Mouse (Mus musculus): ENCODE data around the gene Olfml2b.

Olfml2b gene

GRCm38 (mm10) chr1:170644255-170645205 is at the start of gene Olfml2b:
Gene Olfml2b (plus strand): TSS chr1:170644532.
- peak; percentile 59 to 84 for DNase-seq (ENCODE audit: low spot score in 2 of 2)

GRCm38 (mm10) chr1:170594575-170594974 is 49.8 kb upstream of the Olfml2b start:
- DNase-seq (ENCODE audit: low spot score in 2 of 2), result no peak

DNA sequence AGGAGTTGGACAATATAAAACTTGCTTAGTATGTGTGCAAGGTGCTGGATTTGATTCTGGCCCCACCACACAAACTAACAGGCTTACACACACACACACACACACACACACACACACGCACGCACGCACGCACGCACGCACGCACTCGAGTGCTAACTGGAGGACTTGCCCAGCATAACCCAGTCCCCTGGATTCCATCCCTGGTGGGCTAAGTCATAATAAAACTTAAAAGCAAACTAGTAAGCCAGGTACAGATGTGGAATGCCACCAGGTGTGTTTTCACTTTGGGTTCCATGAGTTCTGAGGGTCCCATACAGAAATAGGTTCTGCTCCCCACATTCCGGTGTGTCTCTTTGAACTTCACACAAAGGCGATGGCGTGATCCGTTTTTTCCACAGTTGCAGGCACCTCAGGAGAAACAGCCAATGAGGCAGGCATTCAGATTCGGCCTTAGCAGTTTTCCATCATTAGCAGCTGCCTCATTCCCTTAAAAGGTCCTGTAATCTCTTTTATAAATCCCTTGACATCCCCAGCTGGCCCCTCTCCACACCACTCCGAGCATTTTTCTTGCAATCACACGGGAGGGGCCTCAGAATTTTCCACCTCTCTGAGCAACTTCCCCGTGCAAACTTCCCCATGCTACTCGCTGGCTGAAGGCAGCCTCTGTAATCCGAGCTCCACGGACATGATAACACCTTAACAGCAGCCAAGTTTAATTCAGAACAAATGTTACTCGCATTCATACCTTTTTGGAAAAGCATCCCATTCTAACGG is 38.9 kb upstream of the Olfml2b start:
- no peak for DNase-seq (ENCODE audit: low spot score in 2 of 2)

DNA sequence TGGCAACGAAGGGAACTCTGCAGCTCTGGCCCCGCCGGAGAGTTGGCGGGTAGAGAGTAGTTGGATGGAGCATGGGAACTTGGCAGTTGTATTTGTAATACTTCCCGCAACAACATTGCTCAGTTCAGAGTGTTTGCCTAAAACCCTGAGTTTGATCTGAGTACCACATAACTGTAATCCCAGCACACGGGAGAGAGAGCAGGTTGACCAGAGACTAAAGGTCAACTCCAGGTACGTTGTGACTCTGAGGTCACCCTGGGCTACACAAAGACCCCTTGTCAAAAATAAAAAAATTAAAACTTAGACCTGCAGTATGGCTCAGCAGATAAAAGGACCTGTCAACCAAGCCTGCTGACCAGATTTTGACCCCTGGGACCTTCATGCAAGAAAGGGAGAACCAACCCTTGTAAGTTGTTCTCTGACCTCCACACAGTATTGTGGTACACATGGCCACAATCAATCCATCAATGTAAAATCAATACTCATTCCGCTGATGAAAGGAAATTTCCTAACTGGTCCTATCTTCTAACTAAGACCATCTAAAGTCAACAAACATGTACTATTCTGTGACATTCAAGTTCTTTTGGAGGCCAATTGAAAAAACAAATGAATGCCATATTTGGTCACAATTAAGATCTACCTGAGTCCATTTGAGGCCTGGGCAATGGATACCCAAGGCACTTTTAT is 37.0 kb upstream of the Olfml2b start:
- DNase-seq (ENCODE audit: low spot score in 2 of 2), result no peak

GRCm38 (mm10) chr1:170608461-170609071 is 35.8 kb upstream of the Olfml2b start:
- no peak for DNase-seq (ENCODE audit: low spot score in 2 of 2)

- DNase-seq (ENCODE audit: low spot score in 2 of 2), result no peak
Measured at GRCm38 (mm10) chr1:170609872-170610271, 34.5 kb upstream of the Olfml2b start.

DNA sequence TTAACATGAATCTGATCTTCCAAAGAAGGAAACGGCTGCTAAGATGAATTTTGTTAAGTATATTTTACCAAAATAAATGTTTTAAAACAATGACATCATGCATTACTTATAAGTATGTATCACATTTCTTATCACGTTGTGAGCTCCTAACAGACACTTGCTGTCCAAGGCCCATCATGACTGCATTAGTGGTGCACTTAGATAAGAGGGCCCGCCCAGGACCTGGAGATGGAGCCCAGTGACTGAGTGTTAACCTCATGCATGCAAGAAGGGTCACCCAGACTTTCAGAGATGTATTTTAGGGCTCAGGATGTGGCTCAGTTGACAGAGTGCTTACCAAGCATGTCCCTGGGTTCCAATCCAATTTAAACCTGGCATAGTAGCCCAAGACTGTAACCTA is 34.0 kb upstream of the Olfml2b start:
- DNase-seq (ENCODE audit: low spot score in 2 of 2), result no peak

DNA sequence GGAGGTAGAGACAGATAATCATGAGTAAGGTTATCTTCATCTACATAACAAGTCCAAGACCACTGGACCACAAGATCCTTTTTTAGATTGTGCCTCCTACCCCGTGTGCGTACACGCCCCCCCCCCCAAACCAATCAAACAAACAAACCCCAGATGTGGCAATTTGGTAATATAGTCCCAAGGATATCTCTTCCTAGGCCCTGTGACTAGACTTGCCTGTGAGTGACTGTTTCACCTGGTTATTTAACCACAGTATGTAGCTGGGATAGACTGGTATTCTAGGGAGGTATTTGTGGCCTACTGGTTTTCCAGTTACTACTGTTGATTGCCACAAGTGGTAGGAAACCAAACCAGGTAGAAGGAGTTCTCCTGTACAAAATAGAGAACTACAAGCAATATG is 33.6 kb upstream of the Olfml2b start:
- DNase-seq (ENCODE audit: low spot score in 2 of 2), result no peak

- no peak for DNase-seq (ENCODE audit: low spot score in 2 of 2)
Measured at GRCm38 (mm10) chr1:170611631-170612030, 32.7 kb upstream of the Olfml2b start.

GRCm38 (mm10) chr1:170612968-170613872 is 31.1 kb upstream of the Olfml2b start:
- peak; percentile 10 to 53 for DNase-seq (ENCODE audit: low spot score in 2 of 2)

DNA sequence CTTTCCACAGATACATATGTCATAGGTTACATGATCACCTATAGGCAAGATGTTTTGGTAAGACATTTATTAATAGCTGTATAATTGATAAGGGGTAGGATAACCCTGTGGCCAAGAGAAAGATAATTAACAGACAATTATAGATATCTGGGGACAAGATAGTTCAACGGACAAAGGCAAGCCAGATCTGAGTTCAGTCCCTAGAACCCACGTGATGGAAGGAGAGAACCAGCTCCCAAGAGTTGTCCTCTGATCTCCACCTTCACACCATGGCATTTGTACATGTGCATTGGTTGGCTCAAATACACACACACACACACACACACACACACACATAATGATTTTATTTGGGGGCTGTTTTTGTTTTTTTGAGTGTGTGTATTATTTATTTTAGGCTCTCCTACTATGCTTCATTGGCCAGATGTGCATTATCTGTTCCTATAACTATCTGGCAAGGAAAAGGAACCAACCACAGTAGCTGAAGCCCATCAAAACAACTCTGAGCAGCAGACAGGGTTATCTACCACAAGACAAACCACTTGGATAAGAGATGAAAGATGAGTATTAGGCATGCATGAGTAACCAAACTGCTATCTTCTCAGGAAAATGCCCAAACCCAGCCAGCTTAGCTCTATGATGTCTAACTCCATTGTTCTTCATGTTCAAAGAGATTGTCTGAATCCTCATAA is 24.5 kb upstream of the Olfml2b start:
- DNase-seq (ENCODE audit: low spot score in 2 of 2), result no peak

- no peak for DNase-seq (ENCODE audit: low spot score in 2 of 2)
Measured at GRCm38 (mm10) chr1:170622934-170623333, 21.4 kb upstream of the Olfml2b start.

GRCm38 (mm10) chr1:170623432-170623831 is 20.9 kb upstream of the Olfml2b start:
- DNase-seq (ENCODE audit: low spot score in 2 of 2), result no peak

- DNase-seq (ENCODE audit: low spot score in 2 of 2), result no peak
Measured at GRCm38 (mm10) chr1:170630489-170630888, 13.8 kb upstream of the Olfml2b start.

DNA sequence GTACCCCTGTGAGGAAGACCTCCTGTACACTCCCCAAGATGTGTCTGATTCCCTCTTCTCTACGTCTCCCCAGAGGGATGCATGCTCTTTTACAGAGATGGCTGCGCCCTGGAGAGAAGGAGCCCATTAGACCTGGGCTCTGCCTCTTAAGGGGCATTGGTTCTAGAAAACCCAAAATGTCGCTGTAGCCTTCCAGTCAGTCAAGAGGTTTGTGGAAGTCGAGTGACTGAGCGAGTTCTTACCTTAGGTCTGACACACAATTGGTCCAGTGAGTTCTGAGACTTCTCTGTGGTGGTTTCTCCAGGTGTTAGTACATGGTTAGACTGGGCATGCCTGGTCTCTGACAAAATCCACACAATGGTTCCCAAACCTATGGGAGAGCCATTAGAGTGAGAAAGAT is 12.8 kb upstream of the Olfml2b start:
- DNase-seq (ENCODE audit: low spot score in 2 of 2), result no peak

GRCm38 (mm10) chr1:170632385-170632784 is 11.9 kb upstream of the Olfml2b start:
- peak; percentile 64 to 72 for DNase-seq (ENCODE audit: low spot score in 2 of 2)

- DNase-seq (ENCODE audit: low spot score in 2 of 2), result no peak
Measured at GRCm38 (mm10) chr1:170632856-170633255, 11.5 kb upstream of the Olfml2b start.

DNA sequence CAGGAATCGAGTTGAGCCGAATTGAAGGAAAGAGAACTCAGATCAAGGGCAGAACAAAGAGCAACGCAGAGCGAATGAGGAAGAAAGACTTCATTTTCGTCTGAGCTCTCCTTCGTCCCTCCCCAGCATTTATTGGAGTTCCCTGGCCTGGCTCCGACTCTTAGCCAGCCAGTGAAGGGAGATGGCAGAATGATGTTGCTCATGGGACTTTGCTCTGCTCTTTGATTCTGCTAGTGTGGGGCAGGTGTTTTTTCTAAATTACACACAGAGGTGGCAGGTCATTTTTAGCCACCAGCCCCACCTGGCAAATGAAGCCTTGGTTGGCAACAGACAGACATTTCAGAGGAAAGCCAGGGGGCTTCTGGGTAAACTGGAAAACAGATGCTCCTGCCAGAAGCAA is 5.4 kb upstream of the Olfml2b start:
- DNase-seq (ENCODE audit: low spot score in 2 of 2), result no peak

- no peak for DNase-seq (ENCODE audit: low spot score in 2 of 2)
Measured at GRCm38 (mm10) chr1:170645896-170646605, 1.7 kb downstream of the Olfml2b start.

Data from urinary bladder, adult 18-20 months (tissue).